In the genomic region with DNA sequence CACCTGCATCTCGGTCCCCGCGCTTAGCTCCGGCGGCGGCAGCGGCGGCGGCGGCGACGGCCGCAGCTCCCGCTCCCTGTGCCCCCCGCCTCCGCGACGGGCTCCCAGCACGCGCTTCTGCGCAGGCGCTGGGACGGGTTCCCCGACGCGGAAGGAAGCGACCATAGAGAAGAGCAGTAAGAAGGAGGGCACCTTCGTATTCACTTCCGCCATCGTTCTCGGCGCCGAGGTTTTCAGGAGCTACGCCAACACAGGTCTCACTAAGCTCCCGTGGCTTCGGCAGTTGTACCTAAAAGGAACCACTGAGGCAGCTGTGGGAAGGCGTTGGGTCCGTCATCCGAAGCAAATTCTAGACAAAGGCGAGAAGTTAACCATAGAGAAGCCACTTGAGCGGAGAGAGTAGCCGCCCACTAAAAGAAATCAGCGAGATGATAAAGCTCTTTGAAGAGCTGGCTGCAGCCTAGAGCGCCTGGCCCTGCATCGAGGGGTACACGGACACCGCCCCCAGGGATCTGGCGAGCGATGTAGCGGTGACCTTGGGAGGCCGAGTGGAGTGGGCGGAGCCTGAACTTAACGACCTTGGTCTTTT, we compare ENCODE assay signal across 8 mouse cellular contexts. TPM values are rescaled to one million over a fixed set of nuclear protein-coding genes. Genes with fewer than 3 reads are reported as not detected.
DNase-seq lines count a peak whose midpoint lies in the region; ATAC-seq lines count a peak whose summit lies in the region.

TSS of gene Sh2b1 (minus strand) at position 432 of the 589 bp plus-strand sequence.

- H3K36me3 ChIP-seq in hindbrain, embryonic 15.5 days: peaks cover 20% of the 10 kb centered on the region
- H3K36me3 ChIP-seq in macrophage (ENCODE audit: inconsistent target): peaks cover 11% of the 10 kb centered on the region; the same call in 1 of the 2 replicates

- peak; percentile 93 for ATAC-seq in hindbrain, embryonic 15.5 days (ENCODE audit: low FRiP score, low read depth)

- peak within 1 kb of the TSS; percentile 89 for H3K4me3 ChIP-seq in hindbrain, embryonic 15.5 days
- peak within 1 kb of the TSS; percentile 69 for H3K4me3 ChIP-seq in macrophage (ENCODE audit: inconsistent target)

- H3K79me2 ChIP-seq in macrophage (ENCODE audit: inconsistent target): peaks cover 4% of the 10 kb centered on the region; the same call in 1 of the 2 replicates

- peak; percentile 89 for DNase-seq in WW6 (ENCODE audit: low read depth, low spot score)
- peak; percentile 88 to 89 for DNase-seq in cerebellum, postnatal 36 days
- peak; percentile 89 to 92 for DNase-seq in frontal cortex, postnatal 36 days (ENCODE audit: low spot score in 2 of 2)
- DNase-seq in left cerebral cortex, adult 18-20 months (ENCODE audit: low spot score in 2 of 2): peak; percentile 83 to 90
- peak; percentile 92 for DNase-seq in right cerebral cortex, adult 18-20 months
- DNase-seq in urinary bladder, postnatal 25 days (ENCODE audit: low spot score): peak; percentile 80

- H3K27me3 ChIP-seq in hindbrain, embryonic 15.5 days: no peaks in the 10 kb centered on the region

- H3K27ac ChIP-seq in hindbrain, embryonic 15.5 days (replicated peaks): peak within 1 kb of the TSS; percentile 97
- H3K27ac ChIP-seq in macrophage: peak within 1 kb of the TSS; percentile 83

- no peaks in the 10 kb centered on the region for H3K9me3 ChIP-seq in hindbrain, embryonic 15.5 days

- peak within 1 kb of the TSS; percentile 91 for H3K4me2 ChIP-seq in hindbrain, embryonic 15.5 days

- peaks cover 29% of the 10 kb centered on the region for H3K4me1 ChIP-seq in hindbrain, embryonic 15.5 days (replicated peaks)

- under 1% methylated on average over 53 of the region's 53 CpGs for WGBS in hindbrain, embryonic 15.5 days
- WGBS in macrophage (ENCODE audit: missing documents): under 1% methylated on average over 53 of the region's 53 CpGs

- H3K9ac ChIP-seq in hindbrain, embryonic 15.5 days: peak within 1 kb of the TSS; percentile 96

RNA-seq across cellular contexts. Expression of gene Sh2b1, which starts in this region (rescaled TPM):
- polyA plus RNA-seq in hindbrain, embryonic 15.5 days (2015; fragmentation: Nextera tagmentation; extraction: Ambion mirVana): 70.9 and 77.1 TPM in 2 replicates
- 10 to 100 TPM; 73.1 to 76.3 TPM for total RNA-seq in left cerebral cortex, adult 18-20 months (2021)
- total RNA-seq in macrophage (2018; cell fraction: chromatin; rRNA removed): 10 to 100 TPM; 11.9 to 63.3 (median 41.1) TPM
- total RNA-seq in macrophage (2018; cell fraction: cytosol; rRNA removed): 10 to 100 TPM in 22 of 26 experiments, 1 to 10 TPM in 4; 6.0 to 20.4 (median 15.8) TPM
- 10 to 100 TPM; 13.7 to 52.3 (median 28.3) TPM for total RNA-seq in macrophage (2018; cell fraction: nucleus; rRNA removed)
- 10.4 to 17.2 TPM (median 11.7 TPM) in 3 replicates for polyA plus RNA-seq in macrophage (2018)

Comparison
In these comparisons a context has a peak if more than half of its experiments do, and no peak if none do; other contexts are left out.
1. Peak in every context shown above with its lines: DNase-seq, ATAC-seq, H3K4me3 ChIP-seq and H3K27ac ChIP-seq.